In genomic region chr17:84183291-84183781, GRCm38 (mm10) we compare ENCODE assay signal across 8 mouse cellular contexts. TPM values are rescaled to one million over a fixed set of nuclear protein-coding genes. Genes with fewer than 3 reads are reported as not detected.
DNase-seq lines count a peak whose midpoint lies in the region; ATAC-seq and TF ChIP-seq lines count a peak whose summit lies in the region.

No protein-coding gene starts in this region.

- peak overlapping the region; percentile 78 for H3K27ac ChIP-seq in embryonic facial prominence, embryonic 14.5 days (replicated peaks; ENCODE audit: low read depth, low read length)
- H3K27ac ChIP-seq in kidney, embryonic 14.5 days (ENCODE audit: low read depth, low read length): peak overlapping the region; percentile 85; the same call in 1 of the 2 replicates
- peak overlapping the region; percentile 57; the same call in 1 of the 2 replicates for H3K27ac ChIP-seq in midbrain, postnatal 0 days (ENCODE audit: low read depth, low read length)

- WGBS in embryonic facial prominence, embryonic 14.5 days: 4% methylated on average over 12 of the region's 12 CpGs
- 2% methylated on average over 12 of the region's 12 CpGs for WGBS in kidney, embryonic 14.5 days
- 19% methylated on average over 12 of the region's 12 CpGs for WGBS in midbrain, postnatal 0 days

- no peak for TF ChIP-seq CTCF in midbrain, postnatal 0 days (IDR thresholded peaks at IDR 0.05)

- H3K4me3 ChIP-seq in embryonic facial prominence, embryonic 14.5 days (ENCODE audit: low read depth, low read length): peak overlapping the region; percentile 39
- H3K4me3 ChIP-seq in kidney, embryonic 14.5 days (ENCODE audit: low read length): peak overlapping the region; percentile 30
- H3K4me3 ChIP-seq in midbrain, postnatal 0 days (ENCODE audit: low read depth, low read length): 0 out of 2 replicates have a peak overlapping the region, but pooled peaks have one; percentile 17

- no peaks in the 10 kb centered on the region for H3K27me3 ChIP-seq in embryonic facial prominence, embryonic 14.5 days (replicated peaks; ENCODE audit: control insufficient read depth, insufficient read depth, low read length)
- no peaks in the 10 kb centered on the region for H3K27me3 ChIP-seq in kidney, embryonic 14.5 days (ENCODE audit: control insufficient read depth, insufficient read depth, low read length)
- peaks cover 6% of the 10 kb centered on the region; the same call in 1 of the 2 replicates for H3K27me3 ChIP-seq in midbrain, postnatal 0 days (ENCODE audit: insufficient read depth, low read length)

- H3K4me2 ChIP-seq in embryonic facial prominence, embryonic 14.5 days (ENCODE audit: low read depth, low read length): peak overlapping the region; percentile 70
- peak overlapping the region; percentile 28 for H3K4me2 ChIP-seq in kidney, embryonic 14.5 days (replicated peaks; ENCODE audit: low read depth, low read length)
- H3K4me2 ChIP-seq in midbrain, postnatal 0 days (ENCODE audit: low read depth, low read length, poor library complexity, severe bottlenecking): peak overlapping the region; percentile 30

- H3K9me3 ChIP-seq in embryonic facial prominence, embryonic 14.5 days (ENCODE audit: control insufficient read depth, low read length): no peaks in the 10 kb centered on the region
- no peaks in the 10 kb centered on the region for H3K9me3 ChIP-seq in kidney, embryonic 14.5 days (ENCODE audit: control insufficient read depth, low read length)
- no peaks in the 10 kb centered on the region for H3K9me3 ChIP-seq in midbrain, postnatal 0 days (ENCODE audit: low read length)

- peaks cover 38% of the 10 kb centered on the region for H3K4me1 ChIP-seq in embryonic facial prominence, embryonic 14.5 days (ENCODE audit: control insufficient read depth, insufficient read depth, low read length)
- H3K4me1 ChIP-seq in kidney, embryonic 14.5 days (ENCODE audit: control insufficient read depth, insufficient read depth, low read length): peaks cover 32% of the 10 kb centered on the region
- no peaks in the 10 kb centered on the region for H3K4me1 ChIP-seq in midbrain, postnatal 0 days (ENCODE audit: insufficient read depth, low read length)

- peak; percentile 31 for DNase-seq in cerebellum, adult 11 months
- peak; percentile 90 for DNase-seq in embryonic facial prominence, embryonic 14.5 days (ENCODE audit: low spot score)
- DNase-seq in heart, adult 8-10 months (ENCODE audit: low spot score): peak; percentile 94
- peak; percentile 93 for DNase-seq in liver
- DNase-seq in midbrain, postnatal 0 days (ENCODE audit: low spot score): peak; percentile 74
- DNase-seq in spleen, postnatal 14 days (ENCODE audit: low spot score in 2 of 2): peak; percentile 69 to 71

- ATAC-seq in cerebellum, adult (ENCODE audit: insufficient number of reproducible peaks, low FRiP score, low TSS enrichment): no peak
- ATAC-seq in embryonic facial prominence, embryonic 14.5 days (ENCODE audit: low read depth): no peak; the same call in 1 of the 2 replicates
- ATAC-seq in kidney, embryonic 14.5 days (ENCODE audit: low FRiP score, low TSS enrichment): peak; percentile 26; the same call in 1 of the 2 replicates
- ATAC-seq in midbrain, postnatal 0 days (ENCODE audit: low FRiP score): no peak

- H3K36me3 ChIP-seq in embryonic facial prominence, embryonic 14.5 days (ENCODE audit: control insufficient read depth, insufficient read depth, low read length): peaks cover 21% of the 10 kb centered on the region
- peaks cover 19% of the 10 kb centered on the region for H3K36me3 ChIP-seq in kidney, embryonic 14.5 days (ENCODE audit: control insufficient read depth, insufficient read depth, low read length)
- no peaks in the 10 kb centered on the region for H3K36me3 ChIP-seq in midbrain, postnatal 0 days (ENCODE audit: insufficient read depth, low read length)

- H3K9ac ChIP-seq in embryonic facial prominence, embryonic 14.5 days (ENCODE audit: low read depth, low read length): peak overlapping the region; percentile 60
- H3K9ac ChIP-seq in kidney, embryonic 14.5 days (ENCODE audit: low read depth, low read length): peak overlapping the region; percentile 14
- H3K9ac ChIP-seq in midbrain, postnatal 0 days (replicated peaks; ENCODE audit: low read length, poor library complexity, severe bottlenecking): no peak overlapping the region

RNA-seq across cellular contexts. Expression of gene Zfp36l2, which starts 4.4 kb away (rescaled TPM):
- polyA plus RNA-seq in embryonic facial prominence, embryonic 14.5 days (2014; fragmentation: Nextera tagmentation; extraction: Ambion mirVana): 25.4 and 25.5 TPM in 2 replicates
- 10 to 100 TPM; 23.5 to 25.4 (median 24.4) TPM for total RNA-seq in heart, adult 8-10 months (2022)
- 22.5 and 24.3 TPM in 2 replicates for polyA plus RNA-seq in kidney, embryonic 14.5 days (2014; fragmentation: Nextera tagmentation; extraction: Ambion mirVana)
- 12.9 and 17.7 TPM in 2 replicates for total RNA-seq in midbrain, postnatal 0 days (2014; rRNA removed)
- polyA plus RNA-seq in midbrain, postnatal 0 days (2015; fragmentation: Nextera tagmentation; extraction: Ambion mirVana): 5.1 and 5.9 TPM in 2 replicates

Comparison
In these comparisons a context has a peak if more than half of its experiments do, and no peak if none do; other contexts are left out.
1. DNase-seq: peak in every context shown above with its lines; median percentile 94 in heart, adult 8-10 months; 93 in liver; 90 in embryonic facial prominence, embryonic 14.5 days; 74 in midbrain, postnatal 0 days; 70 in spleen, postnatal 14 days; 31 in cerebellum, adult 11 months.